Mouse (Mus musculus): ENCODE data around the gene Rnf20. TPM values are rescaled to one million over a fixed set of nuclear protein-coding genes. Genes with fewer than 3 reads are reported as not detected.
"Not testable (repeated sequence)": the region's sequence is repeated elsewhere in the genome, so short reads cannot be mapped to it uniquely, and the experiment has no call there.

The Rnf20 gene
- polyA plus RNA-seq, 1 experiment from 2014 or later = 53.0 TPM

- 85% methylated on average over 2 of the region's 2 CpGs for WGBS
- Histone ChIP-seq H3K4me3 (ENCODE audit: low read depth, low read length) (no peak overlapping the region), H3K27me3 (replicated peaks; ENCODE audit: control insufficient read depth, insufficient read depth, low read length) (no peaks in the 10 kb centered on the region), H3K9me3 (ENCODE audit: control insufficient read depth, low read length) (no peaks in the 10 kb centered on the region), H3K4me2 (ENCODE audit: low read length) (no peak overlapping the region), H3K27ac (ENCODE audit: low read depth) (no peak overlapping the region), H3K36me3 (ENCODE audit: control insufficient read depth, insufficient read depth, low read length) (no peaks in the 10 kb centered on the region), H3K4me1 (replicated peaks; ENCODE audit: control insufficient read depth, insufficient read depth, low read length) (0 out of 2 replicates have a peak, but pooled peaks cover under 1% of the 10 kb centered on the region), H3K9ac (ENCODE audit: low read length) (no peak overlapping the region)
- no peak for DNase-seq (ENCODE audit: low spot score)
- no peak for ATAC-seq (replicated peaks; ENCODE audit: low FRiP score, low TSS enrichment, low read depth)
These were observed 28.6 kb upstream of the Rnf20 start for GRCm38 (mm10) chr4:49603161-49603560.

- H3K4me3 ChIP-seq (ENCODE audit: low read depth, low read length) = no peak overlapping the region
These were observed 27.7 kb upstream of the Rnf20 start for GRCm38 (mm10) chr4:49604016-49604546.

GRCm38 (mm10) chr4:49604616-49605015, 27.2 kb upstream of the Rnf20 start:
- H3K36me3 ChIP-seq (ENCODE audit: control insufficient read depth, insufficient read depth, low read length) = no peaks in the 10 kb centered on the region
- H3K27me3 ChIP-seq (replicated peaks; ENCODE audit: control insufficient read depth, insufficient read depth, low read length) = no peaks in the 10 kb centered on the region
- no peaks in the 10 kb centered on the region for H3K4me1 ChIP-seq (replicated peaks; ENCODE audit: control insufficient read depth, insufficient read depth, low read length)
- WGBS = 87% methylated on average over 5 of the region's 5 CpGs
- H3K9ac ChIP-seq (ENCODE audit: low read length) = no peak overlapping the region
- H3K27ac ChIP-seq (ENCODE audit: low read depth) = no peak overlapping the region
- no peak overlapping the region for H3K4me3 ChIP-seq (ENCODE audit: low read depth, low read length)
- ATAC-seq (replicated peaks; ENCODE audit: low FRiP score, low TSS enrichment, low read depth) (no peak), DNase-seq (ENCODE audit: low spot score) (no peak)
- no peak overlapping the region for H3K4me2 ChIP-seq (ENCODE audit: low read length)
- H3K9me3 ChIP-seq (ENCODE audit: control insufficient read depth, low read length) = no peaks in the 10 kb centered on the region

More at GRCm38 (mm10) chr4:49604016-49604546, 27.7 kb upstream of the Rnf20 start:
- H3K27ac ChIP-seq (ENCODE audit: low read depth) = no peak overlapping the region
- 76% methylated on average over 1 of the region's 1 CpGs for WGBS
- H3K9me3 ChIP-seq (ENCODE audit: control insufficient read depth, low read length) = no peaks in the 10 kb centered on the region
- H3K9ac ChIP-seq (ENCODE audit: low read length) = no peak overlapping the region
- no peak for ATAC-seq (replicated peaks; ENCODE audit: low FRiP score, low TSS enrichment, low read depth)
- H3K4me1 ChIP-seq (replicated peaks; ENCODE audit: control insufficient read depth, insufficient read depth, low read length) = no peaks in the 10 kb centered on the region
- no peaks in the 10 kb centered on the region for H3K36me3 ChIP-seq (ENCODE audit: control insufficient read depth, insufficient read depth, low read length)
- no peak for DNase-seq (ENCODE audit: low spot score)
- no peaks in the 10 kb centered on the region for H3K27me3 ChIP-seq (replicated peaks; ENCODE audit: control insufficient read depth, insufficient read depth, low read length)
- no peak overlapping the region for H3K4me2 ChIP-seq (ENCODE audit: low read length)

- WGBS = 86% methylated on average over 1 of the region's 1 CpGs
- no peak for ATAC-seq (replicated peaks; ENCODE audit: low FRiP score, low TSS enrichment, low read depth)
These were observed 26.3 kb upstream of the Rnf20 start for GRCm38 (mm10) chr4:49605459-49605858.

GRCm38 (mm10) chr4:49616924-49617323, 14.9 kb upstream of the Rnf20 start:
- no peaks in the 10 kb centered on the region for H3K9me3 ChIP-seq (ENCODE audit: control insufficient read depth, low read length)
- no peak overlapping the region for H3K4me3 ChIP-seq (ENCODE audit: low read depth, low read length)
- H3K36me3 ChIP-seq (ENCODE audit: control insufficient read depth, insufficient read depth, low read length) = no peaks in the 10 kb centered on the region
- no peaks in the 10 kb centered on the region for H3K27me3 ChIP-seq (replicated peaks; ENCODE audit: control insufficient read depth, insufficient read depth, low read length)
- 93% methylated on average over 10 of the region's 10 CpGs for WGBS
- no peaks in the 10 kb centered on the region for H3K4me1 ChIP-seq (replicated peaks; ENCODE audit: control insufficient read depth, insufficient read depth, low read length)
- H3K27ac ChIP-seq (ENCODE audit: low read depth) = no peak overlapping the region
- H3K4me2 ChIP-seq (ENCODE audit: low read length) = no peak overlapping the region
- ATAC-seq (replicated peaks; ENCODE audit: low FRiP score, low TSS enrichment, low read depth) (no peak), DNase-seq (ENCODE audit: low spot score) (no peak)
- H3K9ac ChIP-seq (ENCODE audit: low read length) = no peak overlapping the region

More at GRCm38 (mm10) chr4:49605459-49605858, 26.3 kb upstream of the Rnf20 start:
- H3K36me3 ChIP-seq (ENCODE audit: control insufficient read depth, insufficient read depth, low read length) = no peaks in the 10 kb centered on the region
- H3K4me2 ChIP-seq (ENCODE audit: low read length) = no peak overlapping the region
- no peak overlapping the region for H3K4me3 ChIP-seq (ENCODE audit: low read depth, low read length)
- H3K4me1 ChIP-seq (replicated peaks; ENCODE audit: control insufficient read depth, insufficient read depth, low read length) = no peaks in the 10 kb centered on the region
- H3K27ac ChIP-seq (ENCODE audit: low read depth) = no peak overlapping the region
- DNase-seq (ENCODE audit: low spot score) = no peak
- H3K9ac ChIP-seq (ENCODE audit: low read length) = no peak overlapping the region
- H3K9me3 ChIP-seq (ENCODE audit: control insufficient read depth, low read length) = no peaks in the 10 kb centered on the region
- H3K27me3 ChIP-seq (replicated peaks; ENCODE audit: control insufficient read depth, insufficient read depth, low read length) = no peaks in the 10 kb centered on the region

GRCm38 (mm10) chr4:49619861-49620260, 11.9 kb upstream of the Rnf20 start:
- not testable (repeated sequence) for H3K9me3 ChIP-seq (ENCODE audit: control insufficient read depth, low read length); ATAC-seq (replicated peaks; ENCODE audit: low FRiP score, low TSS enrichment, low read depth); H3K9ac ChIP-seq (ENCODE audit: low read length); H3K4me3 ChIP-seq (ENCODE audit: low read depth, low read length); H3K4me2 ChIP-seq (ENCODE audit: low read length); H3K36me3 ChIP-seq (ENCODE audit: control insufficient read depth, insufficient read depth, low read length); DNase-seq (ENCODE audit: low spot score); H3K4me1 ChIP-seq (replicated peaks; ENCODE audit: control insufficient read depth, insufficient read depth, low read length); H3K27ac ChIP-seq (ENCODE audit: low read depth); H3K27me3 ChIP-seq (replicated peaks; ENCODE audit: control insufficient read depth, insufficient read depth, low read length)
- 91% methylated on average over 7 of the region's 7 CpGs for WGBS

- Histone ChIP-seq H3K36me3 (ENCODE audit: control insufficient read depth, insufficient read depth, low read length) (no peaks in the 10 kb centered on the region), H3K4me1 (replicated peaks; ENCODE audit: control insufficient read depth, insufficient read depth, low read length) (no peaks in the 10 kb centered on the region), H3K9ac (ENCODE audit: low read length) (no peak overlapping the region), H3K4me2 (ENCODE audit: low read length) (no peak overlapping the region), H3K4me3 (ENCODE audit: low read depth, low read length) (no peak overlapping the region), H3K27ac (ENCODE audit: low read depth) (no peak overlapping the region), H3K27me3 (replicated peaks; ENCODE audit: control insufficient read depth, insufficient read depth, low read length) (no peaks in the 10 kb centered on the region), H3K9me3 (ENCODE audit: control insufficient read depth, low read length) (no peaks in the 10 kb centered on the region)
- no peak for ATAC-seq (replicated peaks; ENCODE audit: low FRiP score, low TSS enrichment, low read depth)
- 47% methylated on average over 2 of the region's 2 CpGs for WGBS
- no peak for DNase-seq (ENCODE audit: low spot score)
These were observed 9.5 kb upstream of the Rnf20 start for GRCm38 (mm10) chr4:49622272-49622671.

GRCm38 (mm10) chr4:49623916-49624315, 7.9 kb upstream of the Rnf20 start:
- H3K27ac ChIP-seq (ENCODE audit: low read depth) = no peak overlapping the region
- no peaks in the 10 kb centered on the region for H3K36me3 ChIP-seq (ENCODE audit: control insufficient read depth, insufficient read depth, low read length)
- no peak for DNase-seq (ENCODE audit: low spot score)
- H3K27me3 ChIP-seq (replicated peaks; ENCODE audit: control insufficient read depth, insufficient read depth, low read length) = no peaks in the 10 kb centered on the region
- H3K9ac ChIP-seq (ENCODE audit: low read length) = no peak overlapping the region
- no peaks in the 10 kb centered on the region for H3K9me3 ChIP-seq (ENCODE audit: control insufficient read depth, low read length)
- no peak for ATAC-seq (replicated peaks; ENCODE audit: low FRiP score, low TSS enrichment, low read depth)
- no peaks in the 10 kb centered on the region for H3K4me1 ChIP-seq (replicated peaks; ENCODE audit: control insufficient read depth, insufficient read depth, low read length)
- WGBS = 83% methylated on average over 4 of the region's 4 CpGs
- H3K4me3 ChIP-seq (ENCODE audit: low read depth, low read length) = no peak overlapping the region
- no peak overlapping the region for H3K4me2 ChIP-seq (ENCODE audit: low read length)

- H3K9me3 ChIP-seq (ENCODE audit: control insufficient read depth, low read length); H3K9ac ChIP-seq (ENCODE audit: low read length); H3K36me3 ChIP-seq (ENCODE audit: control insufficient read depth, insufficient read depth, low read length); H3K27me3 ChIP-seq (replicated peaks; ENCODE audit: control insufficient read depth, insufficient read depth, low read length); DNase-seq (ENCODE audit: low spot score); H3K4me2 ChIP-seq (ENCODE audit: low read length); ATAC-seq (replicated peaks; ENCODE audit: low FRiP score, low TSS enrichment, low read depth); H3K4me1 ChIP-seq (replicated peaks; ENCODE audit: control insufficient read depth, insufficient read depth, low read length); H3K4me3 ChIP-seq (ENCODE audit: low read depth, low read length); H3K27ac ChIP-seq (ENCODE audit: low read depth): not testable (repeated sequence)
- WGBS = 85% methylated on average over 4 of the region's 4 CpGs
These were observed 6.8 kb upstream of the Rnf20 start for GRCm38 (mm10) chr4:49624969-49625368.
